ENCODE assay signal across 9 mouse cellular contexts in the genomic region with DNA sequence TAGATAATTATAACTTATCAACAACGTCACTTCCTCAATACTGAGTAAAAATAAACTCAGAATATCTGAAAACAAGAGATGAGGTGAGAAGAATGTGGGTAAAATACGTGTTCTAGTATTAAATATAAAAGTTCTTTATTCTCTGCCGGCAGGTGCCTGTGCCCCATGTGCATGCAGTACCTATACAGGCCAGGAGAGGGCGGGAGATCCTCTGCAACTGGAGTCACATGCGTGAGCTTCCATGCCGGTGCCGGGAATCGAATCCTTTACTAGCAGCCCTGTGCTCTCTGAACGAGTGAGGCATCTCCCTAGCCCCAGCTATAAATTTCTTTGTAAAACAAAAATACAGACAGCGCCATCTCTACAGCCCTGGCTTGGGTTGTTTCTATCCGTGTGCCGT. TPM values are rescaled to one million over a fixed set of nuclear protein-coding genes. Genes with fewer than 3 reads are reported as not detected.
DNase-seq lines count a peak whose midpoint lies in the region; ATAC-seq and TF ChIP-seq lines count a peak whose summit lies in the region.
"Had no signal": no experiment of that assay in that cellular context is flagged by ENCODE, and none has a peak within 500 bp of the region (broad histone marks: within the 10 kb centered on the region; RNA-seq: fewer than 3 reads in every experiment).

No protein-coding gene starts in this region.

- H3K27ac ChIP-seq in heart, postnatal 0 days (ENCODE audit: low read depth), result no peak overlapping the region
- H3K27ac ChIP-seq in heart, embryonic 12.5 days (ENCODE audit: poor library complexity, severe bottlenecking), result no peak overlapping the region

- no peaks in the 10 kb centered on the region for H3K4me1 ChIP-seq in heart, postnatal 0 days (ENCODE audit: control insufficient read depth, insufficient read depth)
- peaks cover 10% of the 10 kb centered on the region; the same call in 1 of the 2 replicates for H3K4me1 ChIP-seq in heart, embryonic 12.5 days (replicated peaks)
- H3K4me1 ChIP-seq: megakaryocyte, embryonic 14.5 days had no signal

- TF ChIP-seq CTCF in heart, postnatal 0 days (IDR thresholded peaks at IDR 0.05; ENCODE audit: low read depth), result peak; percentile 30; the same call in 1 of the 2 replicates

- no peak for DNase-seq in heart, postnatal 0 days (ENCODE audit: low spot score)
- DNase-seq in right cerebral cortex, postnatal 4 days, result peak; percentile 61
- DNase-seq in right cerebral cortex, postnatal 25 days, result no peak
- peak; percentile 35 for DNase-seq in induced T-regulatory cell, adult 2 months (ENCODE audit: low read depth)
- DNase-seq in thymus, postnatal 25 days, result peak; percentile 32
- DNase-seq in layer of hippocampus, postnatal 36 days, result no peak
- DNase-seq in right cerebral cortex, adult 18-20 months, result no peak

- 29% methylated on average over 12 of the region's 12 CpGs for WGBS in heart, postnatal 0 days
- 23% methylated on average over 12 of the region's 12 CpGs for WGBS in heart, embryonic 12.5 days

- ATAC-seq in heart, postnatal 0 days (ENCODE audit: insufficient read depth, low read depth), result no peak
- no peak for ATAC-seq in heart, embryonic 12.5 days (ENCODE audit: insufficient number of reproducible peaks, low FRiP score)

- H3K4me3 ChIP-seq in heart, postnatal 0 days (ENCODE audit: low read depth, low read length), result no peak overlapping the region
- H3K4me3 ChIP-seq in heart, embryonic 12.5 days, result no peak overlapping the region
- H3K4me3 ChIP-seq: megakaryocyte, embryonic 14.5 days had no signal

- peaks cover 11% of the 10 kb centered on the region; the same call in 1 of the 2 replicates for H3K9me3 ChIP-seq in heart, postnatal 0 days (replicated peaks; ENCODE audit: control insufficient read depth, low read length)
- H3K9me3 ChIP-seq in heart, embryonic 12.5 days (replicated peaks), result peaks cover 42% of the 10 kb centered on the region

- no peak overlapping the region for H3K4me2 ChIP-seq in heart, postnatal 0 days (ENCODE audit: low read depth, low read length)
- H3K4me2 ChIP-seq in heart, embryonic 12.5 days, result no peak overlapping the region

- no peak for TF ChIP-seq EP300 in heart, postnatal 0 days (IDR thresholded peaks at IDR 0.05; ENCODE audit: low read depth)

- no peaks in the 10 kb centered on the region for H3K36me3 ChIP-seq in heart, postnatal 0 days (replicated peaks; ENCODE audit: control insufficient read depth, insufficient read depth, low read length)
- no peaks in the 10 kb centered on the region for H3K36me3 ChIP-seq in heart, embryonic 12.5 days

- H3K9ac ChIP-seq in heart, postnatal 0 days (replicated peaks; ENCODE audit: low read depth, low read length), result no peak overlapping the region
- no peak overlapping the region for H3K9ac ChIP-seq in heart, embryonic 12.5 days

- H3K27me3 ChIP-seq in heart, postnatal 0 days (ENCODE audit: control insufficient read depth, insufficient read depth, low read length), result peaks cover 49% of the 10 kb centered on the region
- H3K27me3 ChIP-seq in heart, embryonic 12.5 days (replicated peaks), result peaks cover 72% of the 10 kb centered on the region

RNA-seq across cellular contexts. Expression of a gene that starts 21.7 kb away (rescaled TPM):
- 0.35 and 1.1 TPM in 2 replicates for total RNA-seq in heart, postnatal 0 days (2014; rRNA removed; ENCODE audit: low replicate concordance)
- polyA plus RNA-seq in heart, postnatal 0 days (2015; fragmentation: Nextera tagmentation; extraction: Ambion mirVana), result 0.11 and 0.32 TPM in 2 replicates
- 2.4 and 3.0 TPM in 2 replicates for polyA plus RNA-seq in heart, embryonic 12.5 days (2016; fragmentation: Nextera tagmentation; extraction: Ambion mirVana)
- 10 to 100 TPM; 86.9 to 88.3 TPM for total RNA-seq in layer of hippocampus, postnatal 36 days (2021)

RNA-seq across cellular contexts. Expression of a gene that starts 24.9 kb away (rescaled TPM):
- not detected in 2 replicates for total RNA-seq in heart, postnatal 0 days (2014; rRNA removed; ENCODE audit: low replicate concordance)
- not detected in 2 replicates for polyA plus RNA-seq in heart, postnatal 0 days (2015; fragmentation: Nextera tagmentation; extraction: Ambion mirVana)
- polyA plus RNA-seq in heart, embryonic 12.5 days (2016; fragmentation: Nextera tagmentation; extraction: Ambion mirVana), result not detected in 2 replicates
- total RNA-seq in layer of hippocampus, postnatal 36 days (2021), result not detected

Comparison
In these comparisons a context has a peak if more than half of its experiments do, and no peak if none do; other contexts are left out.
1. DNase-seq: peak in right cerebral cortex, postnatal 4 days (single experiment), induced T-regulatory cell, adult 2 months (single experiment) and thymus, postnatal 25 days (single experiment); none in heart, postnatal 0 days (single experiment), right cerebral cortex, postnatal 25 days (single experiment), layer of hippocampus, postnatal 36 days (0 of 2) and right cerebral cortex, adult 18-20 months (single experiment).
2. RNA of a gene that starts 21.7 kb away (total RNA-seq): 86.9 to 88.3 TPM in layer of hippocampus, postnatal 36 days; 0.35 to 1.1 TPM in heart, postnatal 0 days; every median in the first group is over 10 times any median in the second.